Mouse (Mus musculus): ENCODE results near the gene Il10.

Il10 gene

DNA sequence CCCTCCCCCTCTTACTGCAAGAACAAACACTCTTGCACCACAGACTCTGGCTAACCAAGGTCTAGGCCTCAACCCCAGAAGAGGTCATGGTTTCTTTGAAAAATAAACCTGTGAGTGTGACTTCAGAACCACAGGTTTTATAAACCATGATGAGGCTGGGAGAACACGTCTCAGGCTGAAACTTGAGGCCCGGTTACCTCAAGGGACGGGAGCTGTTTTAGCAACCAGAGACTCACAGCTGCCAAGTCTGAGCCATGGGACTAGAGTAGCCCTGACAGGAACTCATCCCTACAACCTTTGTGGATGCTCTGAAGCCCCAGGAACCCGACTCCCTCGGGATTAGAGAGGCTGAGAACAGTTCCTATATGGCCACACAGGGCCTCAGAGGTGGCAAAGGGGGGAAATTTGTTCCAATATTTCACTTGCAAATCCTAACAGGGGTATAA lies 29.7 kb downstream of the Il10 start:
- DNase-seq (ENCODE audit: low spot score), result no peak

DNA sequence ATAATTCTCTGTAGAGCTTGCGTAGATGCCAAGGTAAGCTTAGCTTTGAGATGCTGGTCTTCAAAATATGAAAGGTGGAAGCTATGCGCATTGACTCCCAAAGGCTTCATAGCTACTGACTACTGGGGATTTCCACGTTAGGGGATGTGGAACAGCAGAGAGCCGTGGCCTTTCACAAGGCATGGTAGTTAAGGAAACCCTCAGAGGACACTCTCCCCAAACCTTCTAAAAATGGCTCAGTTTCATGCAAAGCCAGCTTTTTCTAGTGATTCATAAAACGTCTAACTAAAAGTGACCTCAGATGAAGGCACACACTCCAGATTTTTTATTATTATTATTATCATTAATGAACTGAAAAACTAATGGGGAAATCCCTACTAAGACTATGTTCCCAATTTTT lies 30.4 kb downstream of the Il10 start:
- DNase-seq (ENCODE audit: low spot score), result no peak

DNA sequence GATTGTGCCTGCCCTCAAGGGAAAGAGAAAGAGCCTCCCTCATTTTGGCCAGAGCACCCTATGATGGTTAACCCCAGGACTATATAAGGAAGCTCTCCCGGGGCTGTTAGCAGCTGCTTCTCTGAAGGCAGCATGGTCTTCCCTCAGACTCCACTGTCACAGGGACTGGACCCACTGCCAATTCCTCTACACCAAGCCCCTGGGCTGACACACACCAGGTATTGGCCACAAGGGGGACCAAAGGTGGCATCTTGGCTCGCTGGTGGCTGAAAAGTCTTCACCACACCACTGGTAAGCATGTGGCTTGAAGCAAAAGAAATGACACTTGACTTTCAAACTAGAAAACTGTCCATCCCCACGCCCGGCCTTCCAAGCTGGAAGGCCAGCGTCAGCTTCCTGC lies 31.0 kb downstream of the Il10 start:
- no peak for DNase-seq (ENCODE audit: low spot score)

DNA sequence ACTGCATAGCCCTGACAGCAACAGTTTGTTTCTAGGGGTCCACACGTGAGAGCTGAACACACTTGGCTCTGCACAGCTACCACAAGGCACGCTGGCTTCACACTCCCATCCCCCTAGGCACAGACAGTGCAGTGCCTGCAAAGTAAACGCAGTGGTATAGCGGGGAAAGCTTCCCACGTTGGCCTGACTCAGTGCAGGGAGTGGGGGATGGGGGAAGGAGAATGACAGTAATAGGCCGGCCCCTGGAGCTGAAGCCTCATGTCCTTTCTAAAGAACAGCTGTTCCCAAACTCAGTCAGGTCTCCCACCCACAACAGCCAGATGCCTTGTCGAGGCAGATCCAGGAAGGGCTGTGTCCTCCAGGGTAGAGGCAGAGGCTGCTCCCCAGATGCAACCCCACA lies 31.4 kb downstream of the Il10 start:
- no peak for DNase-seq (ENCODE audit: low spot score)

- DNase-seq (ENCODE audit: low spot score), result no peak
Observed at GRCm38 (mm10) chr1:131053239-131053638, 33.6 kb downstream of the Il10 start.

GRCm38 (mm10) chr1:131053656-131054055 lies 34.0 kb downstream of the Il10 start:
- DNase-seq (ENCODE audit: low spot score), result no peak

GRCm38 (mm10) chr1:131054251-131054650 lies 34.6 kb downstream of the Il10 start:
- no peak for DNase-seq (ENCODE audit: low spot score)

- no peak for DNase-seq (ENCODE audit: low spot score)
Observed at GRCm38 (mm10) chr1:131058431-131058830, 38.8 kb downstream of the Il10 start.

GRCm38 (mm10) chr1:131059411-131059810 lies 39.8 kb downstream of the Il10 start:
- DNase-seq (ENCODE audit: low spot score), result no peak

- DNase-seq (ENCODE audit: low spot score), result no peak
Observed at GRCm38 (mm10) chr1:131059841-131060240, 40.2 kb downstream of the Il10 start.

GRCm38 (mm10) chr1:131060290-131061253 lies 40.9 kb downstream of the Il10 start:
- no peak for DNase-seq (ENCODE audit: low spot score)

GRCm38 (mm10) chr1:131061740-131062254 lies 42.2 kb downstream of the Il10 start:
- DNase-seq (ENCODE audit: low spot score), result no peak

DNA sequence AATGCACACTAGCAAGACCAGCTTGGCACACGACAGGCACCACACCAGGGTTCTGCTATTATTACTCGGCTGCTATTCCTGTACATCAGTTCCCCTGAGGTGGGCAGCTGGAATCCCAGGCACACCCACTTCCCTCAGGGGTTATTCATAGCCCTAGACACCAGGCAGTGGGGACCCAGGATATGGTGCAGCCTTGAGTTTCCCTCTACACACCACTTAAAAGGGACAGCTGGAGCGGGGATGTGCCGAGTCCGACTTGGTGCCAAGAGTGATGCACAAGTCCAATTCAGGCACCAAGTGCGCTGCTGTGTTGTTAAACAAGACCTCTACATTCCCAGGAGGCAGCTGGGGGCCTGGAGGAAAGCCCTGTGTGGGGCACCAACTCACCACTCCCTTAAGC lies 43.2 kb downstream of the Il10 start:
- DNase-seq (ENCODE audit: low spot score), result no peak

- DNase-seq (ENCODE audit: low spot score), result no peak
Observed at GRCm38 (mm10) chr1:131064202-131064601, 44.6 kb downstream of the Il10 start.

- DNase-seq (ENCODE audit: low spot score), result no peak
Observed at GRCm38 (mm10) chr1:131068011-131068727, 48.5 kb downstream of the Il10 start.

DNA sequence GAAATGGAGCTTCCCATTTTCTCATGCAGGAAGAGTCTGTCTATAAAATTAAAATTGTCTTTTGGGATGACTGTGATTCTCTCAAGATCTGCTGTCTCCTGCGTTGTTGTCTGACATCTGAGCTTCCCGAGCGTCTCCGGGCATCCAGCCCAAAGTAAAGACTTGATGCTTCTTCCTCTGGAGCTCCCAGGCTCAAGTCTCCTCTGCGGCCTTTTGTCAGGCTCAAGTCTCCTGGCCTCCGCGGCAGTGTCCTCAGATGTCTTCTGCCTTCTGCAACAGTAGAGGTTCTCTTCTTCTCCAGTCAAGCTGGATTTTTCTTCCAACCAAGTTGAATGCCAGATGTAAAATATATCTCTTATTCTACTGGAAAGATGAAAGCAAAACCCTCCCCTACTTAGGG lies 49.4 kb downstream of the Il10 start:
- no peak for DNase-seq (ENCODE audit: low spot score)

DNA sequence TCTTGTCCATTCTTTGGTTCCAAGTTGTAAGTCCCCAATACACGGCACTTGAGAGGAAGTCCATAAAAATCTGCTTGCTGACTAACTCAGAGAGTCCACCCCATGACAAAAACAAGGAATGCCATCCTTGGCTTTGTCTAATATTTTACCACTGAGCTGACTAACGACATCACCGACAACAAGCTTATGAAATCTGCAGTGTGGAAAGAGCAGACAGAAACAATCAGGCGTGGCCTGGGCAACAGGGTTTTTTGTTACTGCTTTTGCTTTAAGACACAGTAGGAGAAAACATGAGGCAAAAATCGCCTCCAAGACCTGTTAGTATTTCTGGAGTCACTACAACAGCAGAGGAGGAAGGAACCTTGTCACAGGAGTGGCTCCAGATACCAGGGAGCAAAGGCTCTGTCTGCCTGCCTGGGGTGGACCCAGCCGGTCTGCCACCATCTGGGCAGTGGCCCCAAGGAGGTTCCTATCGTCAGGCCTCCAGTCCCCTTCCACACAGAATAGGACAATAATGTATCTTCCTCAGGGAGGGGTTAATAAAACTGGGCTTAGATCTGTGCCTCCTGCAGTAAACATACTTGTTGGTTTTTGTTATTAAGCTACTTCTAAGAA lies 52.8 kb downstream of the Il10 start:
- DNase-seq (ENCODE audit: low spot score), result no peak

GRCm38 (mm10) chr1:131074524-131074938 lies 54.9 kb downstream of the Il10 start:
- no peak for DNase-seq (ENCODE audit: low spot score)

All from urinary bladder, postnatal 25 days (tissue).